Mouse (Mus musculus) heart, embryonic 15.5 days (tissue): ENCODE measurements at regions not wholly inside any gene's neighbourhood (a gene's known extent, or its start where the extent isn't known, plus 50 kb on each side); places are given as distances from the start of the nearest gene placed in this dataset.

Experiments used
- ATAC-seq: fragments of 200-750 bp; cut with Nextera tagmentation; replicated peaks from 2 replicates; pipeline ENCODE4 v1.8.0; 2017; ENCODE audit warnings: low read depth, moderate TSS enrichment; ENCODE audit not compliant: insufficient number of reproducible peaks, insufficient read depth, low FRiP score
- H3K27ac ChIP-seq: fragments of 300-500 bp; sonication (generic); 2 replicates; pipeline ENCODE4 v1.5.1; 2015; ENCODE audit warnings: mild to moderate bottlenecking, inconsistent platforms
- H3K27me3 ChIP-seq: fragments of 300-500 bp; sonication (generic); 2 replicates; pipeline ENCODE4 v1.6.1; 2015; ENCODE audit warnings: inconsistent platforms
- H3K36me3 ChIP-seq: fragments of 300-500 bp; sonication (generic); 2 replicates; pipeline ENCODE4 v1.6.1; 2015; ENCODE audit warnings: mild to moderate bottlenecking, inconsistent platforms
- H3K4me1 ChIP-seq: fragments of 300-500 bp; sonication (generic); replicated peaks from 2 replicates; pipeline ENCODE4 v1.6.1; 2015; ENCODE audit warnings: inconsistent platforms
- H3K4me2 ChIP-seq: fragments of 300-500 bp; sonication (generic); 2 replicates; pipeline ENCODE4 v1.6.1; 2015; ENCODE audit warnings: inconsistent platforms, mild to moderate bottlenecking, moderate library complexity
- H3K4me3 ChIP-seq: fragments of 300-500 bp; sonication (generic); 2 replicates; pipeline ENCODE4 v1.5.1; 2015; ENCODE audit warnings: mild to moderate bottlenecking, inconsistent platforms
- H3K9ac ChIP-seq: fragments of 300-500 bp; sonication (generic); 2 replicates; pipeline ENCODE4 v1.6.1; 2015; ENCODE audit warnings: mild to moderate bottlenecking, inconsistent platforms
- H3K9me3 ChIP-seq: fragments of 300-500 bp; sonication (generic); replicated peaks from 2 replicates; pipeline ENCODE4 v1.6.1; 2016; ENCODE audit warnings: inconsistent platforms
- WGBS: fragments of 180-500 bp; shearing (Covaris S2); methylation state at CpG from one replicate; pipeline ENCODE4 v1.1.7; 2015; ENCODE audit warnings: mixed read lengths; 5-methylcytosine and 5-hydroxymethylcytosine counted together

- Histone ChIP-seq H3K4me2 (no peak overlapping the region), H3K4me3 (no peak overlapping the region), H3K36me3 (no peaks in the 10 kb centered on the region), H3K4me1 (no peaks in the 10 kb centered on the region; the same call in 1 of the 2 replicates), H3K27ac (no peak overlapping the region), H3K9ac (no peak overlapping the region), H3K9me3 (no peaks in the 10 kb centered on the region), H3K27me3 (no peaks in the 10 kb centered on the region)
- ATAC-seq = no peak
Observed at GRCm38 (mm10) chr1:82015341-82015740, 217.6 kb upstream of the Gm9747 start.

GRCm38 (mm10) chr1:82018701-82019404 lies 214.1 kb upstream of the Gm9747 start:
- no peak for ATAC-seq
- 77% methylated on average over 7 of the region's 7 CpGs for WGBS
- Histone ChIP-seq H3K9me3 (no peaks in the 10 kb centered on the region), H3K27me3 (no peaks in the 10 kb centered on the region), H3K4me1 (no peaks in the 10 kb centered on the region; the same call in 1 of the 2 replicates), H3K9ac (no peak overlapping the region), H3K36me3 (no peaks in the 10 kb centered on the region), H3K4me3 (no peak overlapping the region), H3K27ac (no peak overlapping the region), H3K4me2 (no peak overlapping the region)

GRCm38 (mm10) chr1:82027761-82028160 lies 205.2 kb upstream of the Gm9747 start:
- no peak for ATAC-seq
- Histone ChIP-seq H3K36me3 (no peaks in the 10 kb centered on the region), H3K27ac (no peak overlapping the region), H3K4me2 (no peak overlapping the region), H3K4me1 (peaks cover 2% of the 10 kb centered on the region; the same call in 1 of the 2 replicates), H3K4me3 (no peak overlapping the region), H3K9me3 (no peaks in the 10 kb centered on the region), H3K9ac (no peak overlapping the region), H3K27me3 (no peaks in the 10 kb centered on the region)

GRCm38 (mm10) chr1:82031130-82031529 lies 201.8 kb upstream of the Gm9747 start:
- H3K4me1 ChIP-seq = peaks cover 2% of the 10 kb centered on the region; the same call in 1 of the 2 replicates
- ATAC-seq = no peak
- no peak overlapping the region for H3K4me3 ChIP-seq
- H3K9ac ChIP-seq = no peak overlapping the region
- no peaks in the 10 kb centered on the region for H3K27me3 ChIP-seq
- H3K36me3 ChIP-seq = no peaks in the 10 kb centered on the region
- H3K4me2 ChIP-seq = no peak overlapping the region
- H3K27ac ChIP-seq = no peak overlapping the region
- no peaks in the 10 kb centered on the region for H3K9me3 ChIP-seq
- WGBS = 77% methylated on average over 7 of the region's 7 CpGs

GRCm38 (mm10) chr1:82032410-82032809 lies 200.5 kb upstream of the Gm9747 start:
- ATAC-seq = no peak
- peaks cover 2% of the 10 kb centered on the region; the same call in 1 of the 2 replicates for H3K4me1 ChIP-seq

GRCm38 (mm10) chr1:82038171-82038570 lies 194.7 kb upstream of the Gm9747 start:
- Histone ChIP-seq H3K27me3 (no peaks in the 10 kb centered on the region), H3K9me3 (no peaks in the 10 kb centered on the region), H3K4me2 (no peak overlapping the region), H3K9ac (no peak overlapping the region), H3K27ac (no peak overlapping the region), H3K4me1 (no peaks in the 10 kb centered on the region), H3K36me3 (no peaks in the 10 kb centered on the region), H3K4me3 (no peak overlapping the region)
- WGBS = 85% methylated on average over 4 of the region's 4 CpGs
- no peak for ATAC-seq

More at GRCm38 (mm10) chr1:82032410-82032809, 200.5 kb upstream of the Gm9747 start:
- Histone ChIP-seq H3K27me3 (no peaks in the 10 kb centered on the region), H3K9ac (no peak overlapping the region), H3K36me3 (no peaks in the 10 kb centered on the region), H3K9me3 (no peaks in the 10 kb centered on the region), H3K4me3 (no peak overlapping the region), H3K27ac (no peak overlapping the region), H3K4me2 (no peak overlapping the region)
- WGBS = 87% methylated on average over 1 of the region's 1 CpGs

- 75% methylated on average over 1 of the region's 1 CpGs for WGBS
- H3K4me2 ChIP-seq = no peak overlapping the region
- H3K4me3 ChIP-seq = no peak overlapping the region
- H3K9ac ChIP-seq = no peak overlapping the region
- no peaks in the 10 kb centered on the region for H3K4me1 ChIP-seq
- no peaks in the 10 kb centered on the region for H3K9me3 ChIP-seq
- no peak for ATAC-seq
- no peaks in the 10 kb centered on the region for H3K36me3 ChIP-seq
- H3K27me3 ChIP-seq = no peaks in the 10 kb centered on the region
- no peak overlapping the region for H3K27ac ChIP-seq
Observed at GRCm38 (mm10) chr1:82038698-82039097, 194.2 kb upstream of the Gm9747 start.

- Histone ChIP-seq H3K27ac (no peak overlapping the region), H3K4me2 (no peak overlapping the region), H3K4me3 (no peak overlapping the region), H3K36me3 (no peaks in the 10 kb centered on the region), H3K9ac (no peak overlapping the region), H3K4me1 (no peaks in the 10 kb centered on the region), H3K9me3 (no peaks in the 10 kb centered on the region), H3K27me3 (no peaks in the 10 kb centered on the region)
- no peak for ATAC-seq
- WGBS = 58% methylated on average over 3 of the region's 3 CpGs
Observed at GRCm38 (mm10) chr1:82041286-82042050, 191.4 kb upstream of the Gm9747 start.

- no peak overlapping the region for H3K27ac ChIP-seq
- no peak overlapping the region for H3K4me2 ChIP-seq
- H3K9me3 ChIP-seq = no peaks in the 10 kb centered on the region
- H3K36me3 ChIP-seq = no peaks in the 10 kb centered on the region
- WGBS = 40% methylated on average over 2 of the region's 2 CpGs
- no peak overlapping the region for H3K9ac ChIP-seq
- no peaks in the 10 kb centered on the region for H3K4me1 ChIP-seq
- ATAC-seq = no peak
- H3K27me3 ChIP-seq = no peaks in the 10 kb centered on the region
- no peak overlapping the region for H3K4me3 ChIP-seq
Observed at GRCm38 (mm10) chr1:82042051-82042432, 190.9 kb upstream of the Gm9747 start.

GRCm38 (mm10) chr1:82042527-82042926 lies 190.4 kb upstream of the Gm9747 start:
- WGBS = 53% methylated on average over 3 of the region's 3 CpGs
- Histone ChIP-seq H3K4me3 (no peak overlapping the region), H3K27ac (no peak overlapping the region), H3K4me2 (no peak overlapping the region), H3K9me3 (no peaks in the 10 kb centered on the region), H3K9ac (no peak overlapping the region), H3K36me3 (no peaks in the 10 kb centered on the region), H3K27me3 (no peaks in the 10 kb centered on the region), H3K4me1 (no peaks in the 10 kb centered on the region)
- ATAC-seq = no peak

- Histone ChIP-seq H3K4me1 (no peaks in the 10 kb centered on the region), H3K4me2 (no peak overlapping the region), H3K9ac (no peak overlapping the region), H3K4me3 (no peak overlapping the region), H3K27ac (no peak overlapping the region), H3K36me3 (no peaks in the 10 kb centered on the region), H3K27me3 (no peaks in the 10 kb centered on the region), H3K9me3 (no peaks in the 10 kb centered on the region)
- WGBS = 81% methylated on average over 6 of the region's 6 CpGs
- no peak for ATAC-seq
Observed at GRCm38 (mm10) chr1:82066291-82066690, 166.6 kb upstream of the Gm9747 start.

GRCm38 (mm10) chr1:82068571-82068970 lies 164.3 kb upstream of the Gm9747 start:
- WGBS = 86% methylated on average over 4 of the region's 4 CpGs
- H3K9me3 ChIP-seq = no peaks in the 10 kb centered on the region
- H3K9ac ChIP-seq = no peak overlapping the region
- H3K4me2 ChIP-seq = no peak overlapping the region
- ATAC-seq = no peak
- H3K27me3 ChIP-seq = no peaks in the 10 kb centered on the region
- H3K27ac ChIP-seq = no peak overlapping the region
- no peak overlapping the region for H3K4me3 ChIP-seq
- H3K4me1 ChIP-seq = no peaks in the 10 kb centered on the region
- H3K36me3 ChIP-seq = no peaks in the 10 kb centered on the region
